Mouse (Mus musculus): ENCODE results near the gene Gatc. TPM values are rescaled to one million over a fixed set of nuclear protein-coding genes. Genes with fewer than 3 reads are reported as not detected.

The Gatc gene
- polyA plus RNA-seq, 1 experiment from 2014 or later: 25.8 TPM

DNA sequence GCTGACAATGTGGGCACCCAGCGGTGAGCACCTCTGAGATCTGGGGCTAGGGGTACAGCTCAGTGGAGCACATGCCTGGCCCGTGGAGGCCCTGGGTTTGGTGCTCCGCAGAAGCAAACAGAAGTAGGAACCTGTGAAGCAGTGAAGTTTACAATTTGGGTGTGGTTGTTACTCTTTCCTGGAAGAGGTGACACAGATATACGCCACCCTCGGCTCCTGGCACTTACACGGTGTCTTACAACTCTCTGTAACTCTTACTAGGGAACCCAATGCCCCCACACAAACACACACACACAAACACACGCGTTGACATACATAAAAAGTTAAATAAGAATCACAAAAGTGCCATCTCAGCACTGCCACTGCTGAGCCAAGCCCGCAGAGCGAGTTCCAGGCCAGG, 44.6 kb downstream of the Gatc start:
- no peaks in the 10 kb centered on the region for H3K27me3 ChIP-seq (ENCODE audit: insufficient read depth, poor library complexity, severe bottlenecking)
- H3K4me3 ChIP-seq: no peak overlapping the region
- no peaks in the 10 kb centered on the region for H3K9me3 ChIP-seq
- peaks cover 26% of the 10 kb centered on the region for H3K4me1 ChIP-seq
- DNase-seq (ENCODE audit: low spot score): no peak
- no peak overlapping the region for H3K27ac ChIP-seq
- 84% methylated on average over 10 of the region's 10 CpGs for WGBS
- peaks cover 74% of the 10 kb centered on the region for H3K36me3 ChIP-seq

DNA sequence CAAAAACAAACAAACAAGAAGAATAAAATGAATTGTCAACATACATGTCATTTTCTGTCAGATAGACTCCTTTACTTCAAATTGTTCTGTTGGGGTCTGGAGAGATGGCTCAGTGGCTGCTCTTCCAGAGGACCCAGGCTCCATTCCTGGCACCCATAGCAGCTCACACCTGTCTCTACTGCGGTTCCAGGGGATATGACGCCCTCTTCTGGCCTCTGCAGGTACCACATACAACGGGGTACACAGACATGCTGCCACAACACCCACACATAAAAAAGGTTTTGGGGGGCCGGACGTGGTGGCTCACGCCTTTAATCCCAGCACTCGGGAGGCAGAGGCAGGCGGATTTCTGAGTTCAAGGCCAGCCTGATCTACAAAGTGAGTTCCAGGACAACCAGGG, 46.8 kb downstream of the Gatc start:
- 90% methylated on average over 8 of the region's 8 CpGs for WGBS
- Histone ChIP-seq H3K36me3 (peaks cover 93% of the 10 kb centered on the region), H3K9me3 (no peaks in the 10 kb centered on the region), H3K27me3 (ENCODE audit: insufficient read depth, poor library complexity, severe bottlenecking) (no peaks in the 10 kb centered on the region), H3K27ac (no peak overlapping the region), H3K4me3 (no peak overlapping the region), H3K4me1 (peaks cover 15% of the 10 kb centered on the region)
- DNase-seq (ENCODE audit: low spot score): no peak

DNA sequence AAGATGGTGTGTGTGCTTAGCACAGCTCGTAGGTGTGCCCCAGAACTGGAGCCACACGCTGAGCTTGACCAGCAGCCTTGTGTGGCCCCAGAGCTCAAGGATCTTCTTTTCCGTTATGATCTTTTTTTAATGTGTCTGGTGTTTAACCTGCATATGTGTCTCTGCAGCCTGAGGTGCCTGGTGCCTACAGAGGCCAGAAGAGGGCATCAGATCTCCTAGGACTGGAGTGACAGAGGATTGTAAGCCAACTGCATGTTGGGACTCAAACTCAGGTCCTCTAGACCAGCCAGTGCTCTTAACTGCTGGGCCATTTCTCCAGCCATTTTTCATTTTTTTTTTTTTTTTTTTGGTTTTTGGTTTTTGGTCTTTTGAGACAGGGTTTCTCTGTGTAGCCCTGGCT, 56.2 kb downstream of the Gatc start:
- DNase-seq (ENCODE audit: low spot score): no peak
- no peak overlapping the region for H3K27ac ChIP-seq
- H3K36me3 ChIP-seq: peaks cover 61% of the 10 kb centered on the region
- H3K4me1 ChIP-seq: peaks cover 14% of the 10 kb centered on the region
- no peaks in the 10 kb centered on the region for H3K9me3 ChIP-seq
- no peak overlapping the region for H3K4me3 ChIP-seq
- 91% methylated on average over 3 of the region's 3 CpGs for WGBS
- no peaks in the 10 kb centered on the region for H3K27me3 ChIP-seq (ENCODE audit: insufficient read depth, poor library complexity, severe bottlenecking)

Other genes with a start within 250 kb of the Gatc start
- 13.7 and 15.7 TPM in 2 replicates for gene Gm10401, start 242.9 kb downstream of the Gatc start, polyA plus RNA-seq (2016; fragmentation: Nextera tagmentation; extraction: Ambion mirVana)
- gene Acads, start 221.8 kb downstream of the Gatc start, polyA plus RNA-seq (2016; fragmentation: Nextera tagmentation; extraction: Ambion mirVana): 107 and 138 TPM in 2 replicates
- gene Unc119b, start 206.2 kb downstream of the Gatc start, polyA plus RNA-seq (2016; fragmentation: Nextera tagmentation; extraction: Ambion mirVana): 25.7 and 35.8 TPM in 2 replicates
- 110 and 113 TPM in 2 replicates for gene Mlec, start 183.0 kb downstream of the Gatc start, polyA plus RNA-seq (2016; fragmentation: Nextera tagmentation; extraction: Ambion mirVana)
- gene Cabp1, start 146.8 kb downstream of the Gatc start, polyA plus RNA-seq (2016; fragmentation: Nextera tagmentation; extraction: Ambion mirVana): 0.79 and 1.2 TPM in 2 replicates
- gene Pop5, start 105.3 kb downstream of the Gatc start, polyA plus RNA-seq (2016; fragmentation: Nextera tagmentation; extraction: Ambion mirVana): 88.7 and 117 TPM in 2 replicates
- 102 and 117 TPM in 2 replicates for gene Rnf10, start 68.3 kb downstream of the Gatc start, polyA plus RNA-seq (2016; fragmentation: Nextera tagmentation; extraction: Ambion mirVana)
- gene Coq5, start 61.5 kb downstream of the Gatc start, polyA plus RNA-seq (2016; fragmentation: Nextera tagmentation; extraction: Ambion mirVana): 78.2 and 87.8 TPM in 2 replicates
- gene Dynll1, start 40.2 kb downstream of the Gatc start, polyA plus RNA-seq (2016; fragmentation: Nextera tagmentation; extraction: Ambion mirVana): 1,455 and 1,701 TPM in 2 replicates
- 154 and 293 TPM in 2 replicates for gene Srsf9, start 14.0 kb downstream of the Gatc start, polyA plus RNA-seq (2016; fragmentation: Nextera tagmentation; extraction: Ambion mirVana)
- 40.3 and 46.7 TPM in 2 replicates for gene Triap1, start within 50 bp of the Gatc start, polyA plus RNA-seq (2016; fragmentation: Nextera tagmentation; extraction: Ambion mirVana)
- 1,049 and 1,325 TPM in 2 replicates for gene Cox6a1, start 7.8 kb upstream of the Gatc start, polyA plus RNA-seq (2016; fragmentation: Nextera tagmentation; extraction: Ambion mirVana)
- 9.6 and 17.1 TPM in 2 replicates for gene Msi1, start 88.4 kb upstream of the Gatc start, polyA plus RNA-seq (2016; fragmentation: Nextera tagmentation; extraction: Ambion mirVana)
- gene Pla2g1b, start 125.1 kb upstream of the Gatc start, polyA plus RNA-seq (2016; fragmentation: Nextera tagmentation; extraction: Ambion mirVana): 0.48 and 1.4 TPM in 2 replicates
- 18.7 and 19.0 TPM in 2 replicates for gene Sirt4, start 143.5 kb upstream of the Gatc start, polyA plus RNA-seq (2016; fragmentation: Nextera tagmentation; extraction: Ambion mirVana)
- 30.3 and 31.9 TPM in 2 replicates for gene Pxn, start 165.5 kb upstream of the Gatc start, polyA plus RNA-seq (2016; fragmentation: Nextera tagmentation; extraction: Ambion mirVana)
- 1,223 and 1,345 TPM in 2 replicates for gene Rplp0, start 218.3 kb upstream of the Gatc start, polyA plus RNA-seq (2016; fragmentation: Nextera tagmentation; extraction: Ambion mirVana)
- gene Gcn1l1, start 224.1 kb upstream of the Gatc start, polyA plus RNA-seq (2016; fragmentation: Nextera tagmentation; extraction: Ambion mirVana): 47.8 and 49.8 TPM in 2 replicates